Mouse (Mus musculus) cerebellum, adult 9-10 months (tissue): Measurements from ENCODE around the gene Gabarap.
"Not testable (repeated sequence)": the region's sequence is repeated elsewhere in the genome, so short reads cannot be mapped to it uniquely, and the experiment has no call there.

ENCODE experiments used
- DNase-seq: peaks from one replicate; pipeline ENCODE4 v3.0.0; 2022

Gene Gabarap

GRCm38 (mm10) chr11:69990850-69991691 lies at the start of gene Gabarap:
TSS of gene Gabarap (plus strand) at chr11:69991143.
- DNase-seq: peak; percentile 96

- DNase-seq: no peak
Measured at GRCm38 (mm10) chr11:69945216-69945615, 45.7 kb upstream of the Gabarap start.

GRCm38 (mm10) chr11:69945997-69946891 lies 44.7 kb upstream of the Gabarap start:
- DNase-seq: no peak

- DNase-seq: no peak
Measured at GRCm38 (mm10) chr11:69947337-69948065, 43.4 kb upstream of the Gabarap start.

GRCm38 (mm10) chr11:69948066-69948762 lies 42.7 kb upstream of the Gabarap start, which contains the start of gene Slc2a4:
TSS of gene Slc2a4 (minus strand) at chr11:69948188.
- peak; percentile 42 for DNase-seq

GRCm38 (mm10) chr11:69948763-69949150 lies 42.2 kb upstream of the Gabarap start:
- peak; percentile 82 for DNase-seq

GRCm38 (mm10) chr11:69950807-69951459 lies 40.0 kb upstream of the Gabarap start:
- DNase-seq: no peak

- no peak for DNase-seq
Measured at GRCm38 (mm10) chr11:69952274-69952673, 38.7 kb upstream of the Gabarap start.

- DNase-seq: no peak
Measured at GRCm38 (mm10) chr11:69953267-69953915, 37.6 kb upstream of the Gabarap start.

GRCm38 (mm10) chr11:69955618-69956017 lies 35.3 kb upstream of the Gabarap start:
- DNase-seq: not testable (repeated sequence)

- no peak for DNase-seq
Measured at GRCm38 (mm10) chr11:69956218-69956617, 34.7 kb upstream of the Gabarap start.

- no peak for DNase-seq
Measured at GRCm38 (mm10) chr11:69960616-69961015, 30.3 kb upstream of the Gabarap start.

GRCm38 (mm10) chr11:69961841-69962240 lies 29.1 kb upstream of the Gabarap start:
- no peak for DNase-seq

- no peak for DNase-seq
Measured at GRCm38 (mm10) chr11:69964650-69965270, 26.2 kb upstream of the Gabarap start, which contains the start of gene Cldn7. TSS of gene Cldn7 (plus strand) at chr11:69964779.

GRCm38 (mm10) chr11:69965271-69966005 lies 25.5 kb upstream of the Gabarap start:
- no peak for DNase-seq

- no peak for DNase-seq
Measured at GRCm38 (mm10) chr11:69966006-69966859, 24.7 kb upstream of the Gabarap start.

- no peak for DNase-seq
Measured at GRCm38 (mm10) chr11:69966860-69967517, 24.0 kb upstream of the Gabarap start.

GRCm38 (mm10) chr11:69968793-69969192 lies 22.1 kb upstream of the Gabarap start:
- DNase-seq: no peak
